Mouse (Mus musculus) lung, adult 2 months (tissue): ENCODE results near the gene Mrtfa.

Experiments
- CTCF ChIP-seq: fragments of 200-500 bp; IDR thresholded peaks from 2 replicates; pipeline ENCODE4 v1.5.1; 2011; ENCODE audit warnings: mild to moderate bottlenecking, low read length, control low read depth; ENCODE audit not compliant: insufficient read depth
- POLR2A ChIP-seq: fragments of 200-500 bp; IDR thresholded peaks from 2 replicates; pipeline ENCODE4 v1.6.1; 2011; ENCODE audit warnings: low read depth, mild to moderate bottlenecking, control low read depth, low read length, borderline replicate concordance; ENCODE audit errors: extremely low read depth

- no peak for TF ChIP-seq POLR2A
- no peak for TF ChIP-seq CTCF
Measured at GRCm38 (mm10) chr15:81067761-81068160, 122.8 kb downstream of the Mrtfa start.
